Mouse (Mus musculus) heart, postnatal 14 days (tissue): Measurements from ENCODE around the gene Sec14l1. TPM values are rescaled to one million over a fixed set of nuclear protein-coding genes. Genes with fewer than 3 reads are reported as not detected.

Experiments
- DNase-seq, 2 experiments: peaks; one replicate each; pipeline ENCODE4 v3.0.0; 2021 to 2022
- intact Hi-C: fragments of 180-260 bp; cut with DNase I; formaldehyde crosslinking; loops from one replicate; pipeline ENCODE4 v1.15.1; 2025
- total RNA-seq, 2 experiments: library from RNA; stranded (reverse); gene quantifications; 2 replicates each; pipeline ENCODE4 v1.2.3; 2021

The Sec14l1 gene
- total RNA-seq, 2 experiments from 2014 or later: 89.1 to 92.0 TPM

- intact Hi-C loops: no loop called here
These were observed 34.1 kb downstream of the Sec14l1 start for GRCm38 (mm10) chr11:117148893-117149685.

GRCm38 (mm10) chr11:117150467-117150966 is 35.5 kb downstream of the Sec14l1 start:
- DNase-seq: no peak
- intact Hi-C loops: no loop called here

More at GRCm38 (mm10) chr11:117148893-117149685, 34.1 kb downstream of the Sec14l1 start:
- DNase-seq: no peak

- intact Hi-C loops: no loop called here
- DNase-seq: no peak
These were observed 36.5 kb downstream of the Sec14l1 start for GRCm38 (mm10) chr11:117151461-117151860.

GRCm38 (mm10) chr11:117152541-117152940 is 37.6 kb downstream of the Sec14l1 start:
- DNase-seq: no peak
- intact Hi-C loops: no loop called here

GRCm38 (mm10) chr11:117153553-117153952 is 38.6 kb downstream of the Sec14l1 start:
- no peak for DNase-seq
- intact Hi-C loops: no loop called here

GRCm38 (mm10) chr11:117154088-117154815 is 39.3 kb downstream of the Sec14l1 start:
- DNase-seq: no peak
- intact Hi-C loops: no loop called here

- intact Hi-C loops: no loop called here
- no peak for DNase-seq
These were observed 41.8 kb downstream of the Sec14l1 start for GRCm38 (mm10) chr11:117156725-117157124.

- intact Hi-C loops: no loop called here
- no peak for DNase-seq
These were observed 43.4 kb downstream of the Sec14l1 start for GRCm38 (mm10) chr11:117158343-117158742.

- intact Hi-C loops: no loop called here
- no peak for DNase-seq
These were observed 44.4 kb downstream of the Sec14l1 start for GRCm38 (mm10) chr11:117159257-117159945.

- DNase-seq: peak in 1 of 2 experiments; percentile 64
- intact Hi-C loops: no loop called here
These were observed 45.0 kb downstream of the Sec14l1 start for GRCm38 (mm10) chr11:117159946-117160307.

- intact Hi-C loops: no loop called here
- DNase-seq: no peak
These were observed 45.8 kb downstream of the Sec14l1 start for GRCm38 (mm10) chr11:117160791-117161190.

GRCm38 (mm10) chr11:117161574-117161973 is 46.6 kb downstream of the Sec14l1 start:
- DNase-seq: peak in 1 of 2 experiments; percentile 43
- intact Hi-C loops: no loop called here

GRCm38 (mm10) chr11:117163098-117163497 is 48.1 kb downstream of the Sec14l1 start:
- intact Hi-C loops: no loop called here
- DNase-seq: no peak

GRCm38 (mm10) chr11:117163771-117164170 is 48.8 kb downstream of the Sec14l1 start:
- intact Hi-C loops: no loop called here

GRCm38 (mm10) chr11:117168278-117169087 is 53.5 kb downstream of the Sec14l1 start:
- peak; percentile 44 to 58 for DNase-seq
- intact Hi-C loops: no loop called here

More at GRCm38 (mm10) chr11:117163771-117164170, 48.8 kb downstream of the Sec14l1 start:
- no peak for DNase-seq

GRCm38 (mm10) chr11:117169088-117169635 is 54.2 kb downstream of the Sec14l1 start:
- no peak for DNase-seq
- intact Hi-C loops: no loop called here

GRCm38 (mm10) chr11:117169801-117170565 is 55.0 kb downstream of the Sec14l1 start:
- no peak for DNase-seq
- intact Hi-C loops: loop anchor here (10.0 kb wide), 1 partner anchor 255 kb away; the partner anchor contains the start of gene Mgat5b

- DNase-seq: no peak
- intact Hi-C loops: loop anchor here (10.0 kb wide), 1 partner anchor 259 kb away; the partner anchor contains the start of gene Mgat5b
These were observed 59.3 kb downstream of the Sec14l1 start for GRCm38 (mm10) chr11:117174098-117174892.
